Mouse (Mus musculus) myocyte (in vitro differentiated cells): Measurements from ENCODE around the gene Gcn1l1. TPM values are rescaled to one million over a fixed set of nuclear protein-coding genes. Genes with fewer than 3 reads are reported as not detected.
A peak's percentile ranks its signal among the peaks of the same experiment; 100 is the strongest.

Experiments
- H3K27me3 ChIP-seq: one replicate; pipeline ENCODE4 v1.6.1; 2011; ENCODE audit not compliant: control insufficient read depth, insufficient read depth, insufficient read length
- H3K36me3 ChIP-seq: one replicate; pipeline ENCODE4 v1.6.1; 2011; ENCODE audit not compliant: control insufficient read depth, insufficient read depth
- H3K4me2 ChIP-seq: one replicate; pipeline ENCODE4 v1.6.1; 2011; ENCODE audit warnings: low read depth, control low read depth
- H3K4me3 ChIP-seq: one replicate; pipeline ENCODE4 v1.5.1; 2011; ENCODE audit warnings: mild to moderate bottlenecking, control low read depth, moderate library complexity
- H3K79me2 ChIP-seq: one replicate; pipeline ENCODE4 v1.6.1; 2011; ENCODE audit not compliant: control insufficient read depth, insufficient read depth
- H3ac ChIP-seq: one replicate; pipeline ENCODE4 v1.6.1; 2011; ENCODE audit not compliant: control insufficient read depth, insufficient read length
- CEBPB ChIP-seq: IDR thresholded peaks from 2 replicates; pipeline ENCODE4 v1.6.1; 2011; ENCODE audit warnings: mild to moderate bottlenecking, moderate library complexity; ENCODE audit not compliant: poor library complexity, insufficient read depth, severe bottlenecking
- E2F4 ChIP-seq: IDR thresholded peaks from one replicate; pipeline ENCODE4 v1.6.1; 2011; ENCODE audit warnings: mild to moderate bottlenecking, control low read depth, moderate library complexity; ENCODE audit not compliant: insufficient read depth
- MAX ChIP-seq: IDR thresholded peaks from one replicate; pipeline ENCODE4 v1.6.1; 2011; ENCODE audit warnings: low read depth, mild to moderate bottlenecking, control low read depth
- MYOD1 ChIP-seq, 3 experiments: IDR thresholded peaks; one replicate each; pipeline ENCODE4 v1.6.1; 2011; ENCODE audit warnings: control low read depth in 2 of 3, low read depth in 2 of 3, mild to moderate bottlenecking in 2 of 3, moderate library complexity in 1 of 3; ENCODE audit not compliant: insufficient read length in 2 of 3, control insufficient read depth in 1 of 3
- MYOG ChIP-seq, 3 experiments: IDR thresholded peaks; one replicate each; pipeline ENCODE4 v1.6.1; 2011; ENCODE audit warnings: control low read depth in 2 of 3, low read depth in 2 of 3, mild to moderate bottlenecking in 2 of 3; ENCODE audit not compliant: insufficient read length in 2 of 3, control insufficient read depth in 1 of 3, insufficient read depth in 1 of 3
- POLR2A ChIP-seq: IDR thresholded peaks from one replicate; pipeline ENCODE4 v1.6.1; 2011; ENCODE audit warnings: low read depth, mild to moderate bottlenecking, control low read depth, moderate library complexity; ENCODE audit not compliant: insufficient read length
- POLR2AphosphoS2 ChIP-seq: IDR thresholded peaks from one replicate; pipeline ENCODE4 v1.6.1; 2011; ENCODE audit warnings: low read depth, control low read depth; ENCODE audit not compliant: insufficient read length
- REST ChIP-seq: IDR thresholded peaks from one replicate; pipeline ENCODE4 v1.6.1; 2011; ENCODE audit warnings: mild to moderate bottlenecking, control low read depth, moderate library complexity; ENCODE audit not compliant: insufficient read depth, insufficient read length
- SRF ChIP-seq: IDR thresholded peaks from one replicate; pipeline ENCODE4 v1.6.1; 2011; ENCODE audit warnings: low read depth; ENCODE audit not compliant: control insufficient read depth, insufficient read length
- TCF12 ChIP-seq: IDR thresholded peaks from one replicate; pipeline ENCODE4 v1.6.1; 2011; ENCODE audit warnings: mild to moderate bottlenecking, control low read depth; ENCODE audit not compliant: poor library complexity, insufficient read depth, severe bottlenecking
- TCF3 ChIP-seq: IDR thresholded peaks from one replicate; pipeline ENCODE4 v1.6.1; 2011; ENCODE audit warnings: low read depth, control low read depth; ENCODE audit not compliant: insufficient read length
- USF1 ChIP-seq: IDR thresholded peaks from one replicate; pipeline ENCODE4 v1.6.1; 2011; ENCODE audit warnings: low read depth, mild to moderate bottlenecking, control low read depth, moderate library complexity
- polyA plus RNA-seq: library from polyadenylated mRNA; unstranded; fragments of >200 nt; fragmentation: generic; extraction: Trizol; gene quantifications from one replicate; pipeline ENCODE4 v1.2.1, GENCODE M21; 2012; ENCODE audit warnings: missing spikeins

The Gcn1l1 gene
- polyA plus RNA-seq, 1 experiment, result 49.4 TPM

DNA sequence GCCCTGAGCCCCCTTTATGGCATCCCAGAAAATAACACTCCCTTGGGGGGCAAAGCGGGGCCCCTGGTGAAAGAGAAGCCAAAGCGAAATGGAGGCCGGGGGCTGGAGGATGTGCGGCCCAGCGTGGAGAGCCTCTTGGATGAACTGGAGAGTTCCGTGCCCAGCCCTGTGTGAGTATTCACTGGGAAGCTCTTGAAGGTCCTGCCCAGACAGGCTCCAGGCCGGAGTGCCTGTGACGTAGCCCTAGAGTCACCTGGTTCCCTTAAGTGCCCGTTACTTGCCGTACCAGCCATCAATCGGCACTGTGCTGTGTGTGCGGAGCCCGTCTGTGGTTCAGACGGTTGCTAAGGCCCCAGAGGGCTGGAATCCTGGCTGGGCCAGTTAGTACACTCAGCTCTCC, 19.4 kb upstream of the Gcn1l1 start:
- peaks cover 22% of the 10 kb centered on the region for H3K79me2 ChIP-seq
- H3K4me2 ChIP-seq, result no peak overlapping the region
- TF ChIP-seq TCF12 (no peak), POLR2AphosphoS2 (peak; percentile 21)
- H3K4me3 ChIP-seq, result no peak overlapping the region
- no peak overlapping the region for H3ac ChIP-seq
- H3K27me3 ChIP-seq, result no peaks in the 10 kb centered on the region
- peaks cover 9% of the 10 kb centered on the region for H3K36me3 ChIP-seq

DNA sequence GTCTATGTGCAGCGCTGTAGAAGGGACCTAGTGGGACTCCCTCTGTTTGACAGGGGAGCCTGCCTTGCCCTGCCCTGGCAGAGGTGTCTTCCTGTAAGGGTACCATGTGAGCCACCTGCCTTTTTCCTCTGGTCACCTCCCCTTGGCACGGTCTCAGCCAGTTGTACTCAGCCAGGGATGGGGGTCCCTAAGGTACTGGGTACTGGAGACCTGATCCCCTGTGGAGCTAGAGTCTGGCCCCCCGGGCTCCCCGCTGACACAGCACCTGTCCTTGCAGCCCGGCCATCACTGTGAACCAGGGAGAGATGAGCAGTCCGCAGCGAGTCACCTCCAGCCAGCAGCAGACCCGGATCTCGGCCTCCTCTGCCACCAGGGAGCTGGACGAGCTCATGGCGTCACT, 18.5 kb upstream of the Gcn1l1 start:
- no peaks in the 10 kb centered on the region for H3K27me3 ChIP-seq
- peaks cover 13% of the 10 kb centered on the region for H3K79me2 ChIP-seq
- TF ChIP-seq MYOG (IDR thresholded peaks at IDR 0.05; ENCODE audit: control insufficient read depth in 1 of 3, insufficient read depth in 1 of 3, insufficient read length in 2 of 3, low read depth in 2 of 3), result no peak
- no peak for TF ChIP-seq MYOD1 (IDR thresholded peaks at IDR 0.05; ENCODE audit: control insufficient read depth in 1 of 3, insufficient read length in 2 of 3, low read depth in 2 of 3)
- no peak for TF ChIP-seq USF1
- TF ChIP-seq REST, result no peak
- no peak for TF ChIP-seq CEBPB
- TF ChIP-seq TCF12, result no peak
- TF ChIP-seq MAX, result no peak
- no peak for TF ChIP-seq TCF3
- no peak for TF ChIP-seq SRF
- no peak for TF ChIP-seq POLR2A
- TF ChIP-seq POLR2AphosphoS2, result no peak
- no peak for TF ChIP-seq E2F4
- H3K4me2 ChIP-seq, result no peak overlapping the region
- H3K4me3 ChIP-seq, result no peak overlapping the region
- peaks cover 9% of the 10 kb centered on the region for H3K36me3 ChIP-seq
- no peak overlapping the region for H3ac ChIP-seq

DNA sequence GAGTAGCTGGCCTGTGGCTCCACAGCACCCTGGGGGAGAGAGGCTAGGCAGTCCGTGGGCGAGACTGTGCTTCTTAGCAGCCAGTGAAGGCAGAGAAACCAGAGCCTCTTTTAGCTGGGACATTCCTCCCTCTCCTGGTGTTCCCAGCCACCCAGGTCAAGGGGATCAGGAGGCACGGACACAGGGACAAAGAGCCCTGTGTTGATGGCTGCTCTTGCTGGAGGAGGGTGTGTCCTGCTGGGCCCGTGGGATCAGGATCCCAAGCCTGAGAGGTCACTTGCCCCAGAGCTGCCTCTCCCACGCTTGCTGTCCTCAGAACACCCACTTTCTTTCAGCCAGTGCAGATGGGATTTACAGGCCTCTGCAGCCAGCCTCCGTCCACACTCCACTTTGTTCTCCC, 18.0 kb upstream of the Gcn1l1 start:
- H3K4me2 ChIP-seq, result no peak overlapping the region
- no peaks in the 10 kb centered on the region for H3K27me3 ChIP-seq
- peaks cover 9% of the 10 kb centered on the region for H3K79me2 ChIP-seq
- TF ChIP-seq TCF12 (no peak), MYOD1 (IDR thresholded peaks at IDR 0.05; ENCODE audit: control insufficient read depth in 1 of 3, insufficient read length in 2 of 3, low read depth in 2 of 3) (no peak), E2F4 (no peak), MYOG (IDR thresholded peaks at IDR 0.05; ENCODE audit: control insufficient read depth in 1 of 3, insufficient read depth in 1 of 3, insufficient read length in 2 of 3, low read depth in 2 of 3) (no peak), USF1 (no peak), CEBPB (no peak), REST (no peak), POLR2A (no peak), SRF (no peak), TCF3 (no peak), POLR2AphosphoS2 (no peak), MAX (no peak)
- peaks cover 9% of the 10 kb centered on the region for H3K36me3 ChIP-seq
- H3K4me3 ChIP-seq, result no peak overlapping the region
- no peak overlapping the region for H3ac ChIP-seq

DNA sequence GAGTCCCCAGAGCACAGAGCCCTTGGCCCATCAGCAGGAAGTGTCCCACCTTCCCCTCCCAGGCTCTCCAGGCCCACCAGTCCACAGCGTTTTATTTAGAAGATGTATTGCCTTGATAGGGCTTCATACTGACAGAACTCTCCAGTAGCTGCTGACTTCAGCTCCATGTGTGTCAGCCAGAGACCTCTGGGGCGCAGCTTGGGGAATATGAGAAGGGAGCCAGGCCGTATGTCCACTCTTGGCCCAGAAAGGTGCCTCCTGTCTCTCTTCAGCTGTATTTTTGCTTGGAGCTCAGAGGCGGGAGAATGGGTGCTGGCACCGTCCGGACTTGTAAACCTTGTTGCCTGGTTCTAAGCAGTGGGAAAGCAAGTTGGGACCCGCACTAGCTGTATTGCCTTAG, 17.6 kb upstream of the Gcn1l1 start:
- H3K79me2 ChIP-seq, result peaks cover 5% of the 10 kb centered on the region
- no peak overlapping the region for H3ac ChIP-seq
- H3K4me3 ChIP-seq, result no peak overlapping the region
- no peak for TF ChIP-seq CEBPB
- no peak for TF ChIP-seq REST
- TF ChIP-seq POLR2A, result no peak
- no peak for TF ChIP-seq SRF
- H3K36me3 ChIP-seq, result peaks cover 9% of the 10 kb centered on the region
- H3K4me2 ChIP-seq, result no peak overlapping the region
- no peaks in the 10 kb centered on the region for H3K27me3 ChIP-seq

DNA sequence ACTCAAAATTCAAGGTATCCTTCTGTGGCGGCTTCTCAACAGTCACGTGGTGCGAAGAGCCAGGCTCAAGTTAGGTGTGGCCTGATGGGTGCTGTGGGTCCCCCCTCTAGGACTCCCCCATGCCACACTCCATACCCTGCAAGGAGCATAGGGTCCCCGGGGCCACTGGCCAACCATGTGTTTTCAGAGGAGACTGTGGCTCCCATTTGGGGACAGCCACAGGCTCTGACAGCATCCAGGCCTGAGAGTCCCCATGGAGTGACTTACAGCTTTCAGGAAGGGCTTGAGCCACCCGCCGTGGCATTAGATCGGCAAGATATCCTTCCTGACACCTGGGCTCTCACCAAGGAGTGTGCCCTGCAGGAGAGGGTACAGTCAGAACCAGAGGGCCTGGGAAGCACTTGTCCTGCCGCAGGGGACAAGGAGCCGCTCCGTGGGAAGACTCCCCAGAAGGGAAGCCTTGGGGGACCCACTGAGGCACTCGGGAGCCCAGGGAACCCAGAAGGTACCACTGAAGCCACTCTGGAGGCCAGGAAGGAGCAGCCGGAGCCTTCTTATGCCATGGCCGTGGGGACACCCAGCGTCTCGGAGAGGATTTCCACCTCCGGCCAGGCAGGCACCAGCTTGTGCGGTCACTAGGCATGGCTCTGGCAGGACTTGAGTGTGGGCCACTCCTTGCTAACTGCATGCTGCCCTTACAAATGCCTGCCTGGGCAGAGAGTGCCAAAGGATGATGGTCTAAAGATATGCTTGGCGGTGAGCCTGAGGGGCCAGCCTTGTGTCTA, 16.4 kb upstream of the Gcn1l1 start:
- Histone ChIP-seq H3K79me2 (no peaks in the 10 kb centered on the region), H3K36me3 (peaks cover 9% of the 10 kb centered on the region), H3K4me3 (no peak overlapping the region), H3ac (no peak overlapping the region), H3K27me3 (no peaks in the 10 kb centered on the region), H3K4me2 (no peak overlapping the region)
- TF ChIP-seq POLR2AphosphoS2, result no peak
- no peak for TF ChIP-seq CEBPB
- no peak for TF ChIP-seq MAX
- TF ChIP-seq MYOD1 (IDR thresholded peaks at IDR 0.05; ENCODE audit: control insufficient read depth in 1 of 3, insufficient read length in 2 of 3, low read depth in 2 of 3), result no peak
- no peak for TF ChIP-seq E2F4
- no peak for TF ChIP-seq POLR2A
- TF ChIP-seq SRF, result no peak
- no peak for TF ChIP-seq USF1
- no peak for TF ChIP-seq REST
